Comparison of ENCODE assay signal across 10 mouse cellular contexts in genomic region chr1:174553272-174554007, GRCm38 (mm10). TPM values are rescaled to one million over a fixed set of nuclear protein-coding genes. Genes with fewer than 3 reads are reported as not detected.
A peak's percentile ranks its signal among the peaks of the same experiment; 100 is the strongest.
DNase-seq lines count a peak whose midpoint lies in the region; ATAC-seq and TF ChIP-seq lines count a peak whose summit lies in the region.
"Had no signal": no experiment of that assay in that cellular context is flagged by ENCODE, and none has a peak within 500 bp of the region (broad histone marks: within the 10 kb centered on the region; RNA-seq: fewer than 3 reads in every experiment).

No protein-coding gene starts in this region.

- peak; percentile 24 for DNase-seq in gastrocnemius, adult 18-20 months (ENCODE audit: low spot score)
- DNase-seq in gastrocnemius, postnatal 25 days: no peak
- peak; percentile 26 for DNase-seq in urinary bladder, postnatal 25 days (ENCODE audit: low spot score)
- no peak for DNase-seq in urinary bladder, adult 2 months (ENCODE audit: low spot score)
- peak; percentile 1 for DNase-seq in fibroblast of lung, adult 2 months (ENCODE audit: low read depth)
- peak; percentile 68 for DNase-seq in lung, embryonic 14.5 days

- no peak overlapping the region for H3K4me3 ChIP-seq in kidney, embryonic 14.5 days (ENCODE audit: low read length)
- H3K4me3 ChIP-seq in lung, embryonic 14.5 days (ENCODE audit: low read depth, low read length): no peak overlapping the region
- H3K4me3 ChIP-seq in small intestine, adult 2 months (ENCODE audit: low read depth, low read length): no peak overlapping the region
- H3K4me3 ChIP-seq: heart, embryonic 15.5 days; neural tube, embryonic 12.5 days had no signal

- H3K27ac ChIP-seq in kidney, embryonic 14.5 days (ENCODE audit: low read depth, low read length): no peak overlapping the region
- H3K27ac ChIP-seq in lung, embryonic 14.5 days (ENCODE audit: low read depth): no peak overlapping the region
- no peak overlapping the region for H3K27ac ChIP-seq in small intestine, adult 2 months (ENCODE audit: insufficient read depth, low read depth, low read length)
- H3K27ac ChIP-seq: heart, embryonic 15.5 days; neural tube, embryonic 12.5 days had no signal

- no peaks in the 10 kb centered on the region for H3K9me3 ChIP-seq in kidney, embryonic 14.5 days (ENCODE audit: control insufficient read depth, low read length)
- H3K9me3 ChIP-seq in lung, embryonic 14.5 days (ENCODE audit: low read depth, low read length): no peaks in the 10 kb centered on the region
- H3K9me3 ChIP-seq: heart, embryonic 15.5 days; neural tube, embryonic 12.5 days had no signal

- ATAC-seq in kidney, embryonic 14.5 days (ENCODE audit: low FRiP score, low TSS enrichment): peak; percentile 57; the same call in 1 of the 2 replicates
- 0 out of 2 replicates have a peak, but pooled peaks have one; percentile 47 for ATAC-seq in lung, embryonic 14.5 days (ENCODE audit: insufficient read depth)

- 26% methylated on average over 2 of the region's 2 CpGs for WGBS in kidney, embryonic 14.5 days
- WGBS in lung, embryonic 14.5 days: 29% methylated on average over 2 of the region's 2 CpGs
- 28% methylated on average over 2 of the region's 2 CpGs for WGBS in small intestine, adult 2 months

- TF ChIP-seq POLR2A in small intestine, adult 2 months (IDR thresholded peaks at IDR 0.05; ENCODE audit: low read depth, low read length): no peak

- H3K27me3 ChIP-seq in kidney, embryonic 14.5 days (ENCODE audit: control insufficient read depth, insufficient read depth, low read length): no peaks in the 10 kb centered on the region
- no peaks in the 10 kb centered on the region for H3K27me3 ChIP-seq in lung, embryonic 14.5 days (ENCODE audit: insufficient read depth, low read length)
- no peaks in the 10 kb centered on the region for H3K27me3 ChIP-seq in small intestine, adult 2 months (ENCODE audit: control insufficient read depth, insufficient read depth, low read length)
- H3K27me3 ChIP-seq: heart, embryonic 15.5 days; neural tube, embryonic 12.5 days had no signal

- H3K36me3 ChIP-seq in kidney, embryonic 14.5 days (ENCODE audit: control insufficient read depth, insufficient read depth, low read length): no peaks in the 10 kb centered on the region
- H3K36me3 ChIP-seq in lung, embryonic 14.5 days (ENCODE audit: insufficient read depth): no peaks in the 10 kb centered on the region
- H3K36me3 ChIP-seq in small intestine, adult 2 months (ENCODE audit: control insufficient read depth, insufficient read depth, low read length): no peaks in the 10 kb centered on the region
- H3K36me3 ChIP-seq: heart, embryonic 15.5 days; neural tube, embryonic 12.5 days had no signal

- H3K4me1 ChIP-seq in kidney, embryonic 14.5 days (ENCODE audit: control insufficient read depth, insufficient read depth, low read length): no peaks in the 10 kb centered on the region
- H3K4me1 ChIP-seq in lung, embryonic 14.5 days (ENCODE audit: insufficient read depth): no peaks in the 10 kb centered on the region
- no peaks in the 10 kb centered on the region for H3K4me1 ChIP-seq in small intestine, adult 2 months (ENCODE audit: control insufficient read depth, insufficient read depth, insufficient read length, low read length)
- H3K4me1 ChIP-seq: heart, embryonic 15.5 days; neural tube, embryonic 12.5 days had no signal

- no peak overlapping the region for H3K4me2 ChIP-seq in kidney, embryonic 14.5 days (replicated peaks; ENCODE audit: low read depth, low read length)
- no peak overlapping the region for H3K4me2 ChIP-seq in lung, embryonic 14.5 days
- H3K4me2 ChIP-seq: heart, embryonic 15.5 days; neural tube, embryonic 12.5 days had no signal

- TF ChIP-seq CTCF in lung, embryonic 14.5 days (IDR thresholded peaks at IDR 0.05; ENCODE audit: low read depth): peak; percentile 76
- peak; percentile 40; the same call in 1 of the 2 replicates for TF ChIP-seq CTCF in small intestine, adult 2 months (IDR thresholded peaks at IDR 0.05; ENCODE audit: extremely low read depth, insufficient read length, insufficient replicate concordance, low read depth, low read length)

- H3K9ac ChIP-seq in kidney, embryonic 14.5 days (ENCODE audit: low read depth, low read length): no peak overlapping the region
- no peak overlapping the region for H3K9ac ChIP-seq in lung, embryonic 14.5 days
- H3K9ac ChIP-seq: heart, embryonic 15.5 days; neural tube, embryonic 12.5 days had no signal

RNA-seq across cellular contexts. Expression of gene Fmn2, which starts 51.8 kb away (rescaled TPM):
- under 1 TPM; 0.14 to 0.19 TPM for total RNA-seq in gastrocnemius, adult 18-20 months (2021)
- under 1 TPM; 0.21 to 0.41 TPM for total RNA-seq in gastrocnemius, postnatal 25 days (2021)
- polyA plus RNA-seq in urinary bladder, adult 2 months (2012; rRNA removed): 0.04 and 0.09 TPM in 2 replicates
- 0.93 and 1.6 TPM in 2 replicates for polyA plus RNA-seq in kidney, embryonic 14.5 days (2014; fragmentation: Nextera tagmentation; extraction: Ambion mirVana)
- polyA plus RNA-seq in lung, embryonic 14.5 days (2014; fragmentation: Nextera tagmentation; extraction: Ambion mirVana): 0.50 and 0.79 TPM in 2 replicates
- 0.04 and 0.11 TPM in 2 replicates for polyA plus RNA-seq in small intestine, adult 2 months (2012; rRNA removed)

Comparison
In these comparisons a context has a peak if more than half of its experiments do, and no peak if none do; other contexts are left out.
1. DNase-seq: peak in gastrocnemius, adult 18-20 months (single experiment), urinary bladder, postnatal 25 days (single experiment), fibroblast of lung, adult 2 months (single experiment) and lung, embryonic 14.5 days (single experiment); none in gastrocnemius, postnatal 25 days (single experiment) and urinary bladder, adult 2 months (single experiment).